In the genomic region with DNA sequence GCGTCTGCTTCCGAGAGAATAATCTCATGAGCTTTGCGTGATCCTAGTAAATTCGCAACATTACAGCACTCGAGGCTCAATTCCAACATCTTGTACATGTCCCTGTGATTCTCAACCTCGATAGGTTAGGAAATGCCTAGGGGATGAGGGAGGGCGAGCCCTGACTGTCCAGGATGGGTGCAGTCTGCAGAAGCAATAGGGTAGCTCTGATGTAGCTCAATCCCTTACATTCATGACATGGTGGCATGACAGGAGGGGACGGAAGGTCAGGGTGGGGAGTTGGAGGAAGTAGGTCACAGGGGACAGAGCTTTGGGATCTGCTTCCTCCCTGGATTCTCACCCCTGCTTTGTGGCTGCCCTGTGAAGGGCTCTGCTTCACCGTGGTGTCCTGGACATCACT, we compare ENCODE assay signal across 10 mouse cellular contexts.
DNase-seq lines count a peak whose midpoint lies in the region; ATAC-seq and TF ChIP-seq lines count a peak whose summit lies in the region.
"Had no signal": no experiment of that assay in that cellular context is flagged by ENCODE, and none has a peak within 500 bp of the region (broad histone marks: within the 10 kb centered on the region; RNA-seq: fewer than 3 reads in every experiment).

No protein-coding gene starts in this region.

- 64% methylated on average over 9 of the region's 9 CpGs for WGBS in heart, embryonic 11.5 days (ENCODE audit: insufficient replicate concordance)
- WGBS in kidney, embryonic 15.5 days = 49% methylated on average over 9 of the region's 9 CpGs
- 67% methylated on average over 9 of the region's 9 CpGs for WGBS in heart, postnatal 0 days

- H3K9me3 ChIP-seq in heart, embryonic 11.5 days (replicated peaks; ENCODE audit: control insufficient read depth, low read length) = no peaks in the 10 kb centered on the region
- no peaks in the 10 kb centered on the region for H3K9me3 ChIP-seq in kidney, embryonic 15.5 days (replicated peaks)
- H3K9me3 ChIP-seq in heart, postnatal 0 days (replicated peaks; ENCODE audit: control insufficient read depth, low read length) = no peaks in the 10 kb centered on the region

- no peak for TF ChIP-seq EP300 in heart, postnatal 0 days (IDR thresholded peaks at IDR 0.05; ENCODE audit: low read depth)

- H3K36me3 ChIP-seq in heart, embryonic 11.5 days (ENCODE audit: control insufficient read depth, insufficient read depth, low read length) = no peaks in the 10 kb centered on the region
- H3K36me3 ChIP-seq in kidney, embryonic 15.5 days = no peaks in the 10 kb centered on the region
- no peaks in the 10 kb centered on the region for H3K36me3 ChIP-seq in heart, postnatal 0 days (replicated peaks; ENCODE audit: control insufficient read depth, insufficient read depth, low read length)
- H3K36me3 ChIP-seq: G1E had no signal

- H3K27me3 ChIP-seq in heart, embryonic 11.5 days (ENCODE audit: control insufficient read depth, insufficient read depth, low read length) = no peaks in the 10 kb centered on the region
- H3K27me3 ChIP-seq in kidney, embryonic 15.5 days = no peaks in the 10 kb centered on the region
- H3K27me3 ChIP-seq in heart, postnatal 0 days (ENCODE audit: control insufficient read depth, insufficient read depth, low read length) = no peaks in the 10 kb centered on the region

- H3K4me1 ChIP-seq in heart, embryonic 11.5 days (ENCODE audit: control insufficient read depth, insufficient read depth, low read length) = no peaks in the 10 kb centered on the region
- H3K4me1 ChIP-seq in kidney, embryonic 15.5 days = peaks cover 19% of the 10 kb centered on the region
- H3K4me1 ChIP-seq in heart, postnatal 0 days (ENCODE audit: control insufficient read depth, insufficient read depth) = no peaks in the 10 kb centered on the region

- no peak for DNase-seq in heart, postnatal 4 days
- no peak for DNase-seq in kidney, adult 18-20 months
- DNase-seq in heart, postnatal 0 days (ENCODE audit: low spot score) = no peak
- peak; percentile 3 for DNase-seq in lung, postnatal 10 days
- no peak for DNase-seq in urinary bladder, postnatal 10 days (ENCODE audit: low spot score)
- DNase-seq: cerebellum, adult 9-11 months; right cerebral cortex, adult 18-20 months had no signal

- no peak for TF ChIP-seq CTCF in heart, postnatal 0 days (IDR thresholded peaks at IDR 0.05; ENCODE audit: low read depth)

- H3K9ac ChIP-seq in heart, embryonic 11.5 days (ENCODE audit: low read depth, low read length) = no peak overlapping the region
- no peak overlapping the region for H3K9ac ChIP-seq in kidney, embryonic 15.5 days
- no peak overlapping the region for H3K9ac ChIP-seq in heart, postnatal 0 days (replicated peaks; ENCODE audit: low read depth, low read length)

- H3K4me3 ChIP-seq in heart, embryonic 11.5 days (ENCODE audit: low read depth, low read length) = no peak overlapping the region
- H3K4me3 ChIP-seq in kidney, embryonic 15.5 days (replicated peaks) = 0 out of 2 replicates have a peak overlapping the region, but pooled peaks have one; percentile 10
- H3K4me3 ChIP-seq in heart, postnatal 0 days (ENCODE audit: low read depth, low read length) = peak overlapping the region; percentile 8

- no peak overlapping the region for H3K27ac ChIP-seq in heart, embryonic 11.5 days (ENCODE audit: low read depth, low read length)
- H3K27ac ChIP-seq in kidney, embryonic 15.5 days = no peak overlapping the region
- H3K27ac ChIP-seq in heart, postnatal 0 days (ENCODE audit: low read depth) = no peak overlapping the region

- no peak for ATAC-seq in heart, embryonic 11.5 days (replicated peaks; ENCODE audit: insufficient number of reproducible peaks, low FRiP score, low TSS enrichment)
- no peak; the same call in 1 of the 2 replicates for ATAC-seq in kidney, embryonic 15.5 days (replicated peaks; ENCODE audit: low FRiP score)
- no peak for ATAC-seq in heart, postnatal 0 days (ENCODE audit: insufficient read depth, low read depth)

- H3K4me2 ChIP-seq in heart, embryonic 11.5 days = peak overlapping the region; percentile 45
- H3K4me2 ChIP-seq in kidney, embryonic 15.5 days = peak overlapping the region; percentile 44
- peak overlapping the region; percentile 54 for H3K4me2 ChIP-seq in heart, postnatal 0 days (ENCODE audit: low read depth, low read length)
